Mouse (Mus musculus) kidney, embryonic 16.5 days (tissue): ENCODE results near the gene Cab39. TPM values are rescaled to one million over a fixed set of nuclear protein-coding genes. Genes with fewer than 3 reads are reported as not detected.
A peak's percentile ranks its signal among the peaks of the same experiment; 100 is the strongest.
"Not testable (repeated sequence)": the region's sequence is repeated elsewhere in the genome, so short reads cannot be mapped to it uniquely, and the experiment has no call there.

Experiments used
- ATAC-seq: fragments of 200-750 bp; cut with Nextera tagmentation; 2 replicates; pipeline ENCODE4 v1.8.0; 2017; ENCODE audit warnings: moderate TSS enrichment; ENCODE audit not compliant: low FRiP score, low TSS enrichment
- H3K27ac ChIP-seq: fragments of 300-500 bp; sonication (generic); 2 replicates; pipeline ENCODE4 v1.5.1; 2014; ENCODE audit warnings: low read length
- H3K27me3 ChIP-seq: fragments of 300-500 bp; sonication (generic); 2 replicates; pipeline ENCODE4 v1.6.1; 2014; ENCODE audit warnings: low read length, control low read depth, mixed read lengths; ENCODE audit not compliant: insufficient read depth
- H3K36me3 ChIP-seq: fragments of 300-500 bp; sonication (generic); 2 replicates; pipeline ENCODE4 v1.6.1; 2014; ENCODE audit warnings: low read length, control low read depth, mixed read lengths; ENCODE audit not compliant: insufficient read depth
- H3K4me1 ChIP-seq: fragments of 300-500 bp; sonication (generic); 2 replicates; pipeline ENCODE4 v1.6.1; 2014; ENCODE audit warnings: low read length, control low read depth, mixed read lengths; ENCODE audit not compliant: insufficient read depth
- H3K4me2 ChIP-seq: fragments of 300-500 bp; sonication (generic); replicated peaks from 2 replicates; pipeline ENCODE4 v1.6.1; 2014; ENCODE audit warnings: low read depth, low read length
- H3K4me3 ChIP-seq: fragments of 300-500 bp; sonication (generic); 2 replicates; pipeline ENCODE4 v1.5.1; 2014; ENCODE audit warnings: mild to moderate bottlenecking, low read length
- H3K9ac ChIP-seq: fragments of 300-500 bp; sonication (generic); replicated peaks from 2 replicates; pipeline ENCODE4 v1.6.1; 2014; ENCODE audit warnings: low read length
- H3K9me3 ChIP-seq: fragments of 300-500 bp; sonication (generic); 2 replicates; pipeline ENCODE4 v1.6.1; 2016; ENCODE audit warnings: low read length, control low read depth
- WGBS: fragments of 180-500 bp; shearing (Covaris S2); extraction: QIAGEN DNeasy Blood & Tissue Kit; methylation state at CpG from one replicate; pipeline ENCODE4 v1.1.7; 2014; 5-methylcytosine and 5-hydroxymethylcytosine counted together
- polyA plus RNA-seq: library from polyadenylated mRNA; unstranded; fragments of >200 nt; fragmentation: Nextera tagmentation; extraction: Ambion mirVana; gene quantifications from 2 replicates; pipeline ENCODE4 v1.2.1, GENCODE M21; 2015

Cab39 gene
- polyA plus RNA-seq, 1 experiment from 2014 or later, result 26.9 TPM

DNA sequence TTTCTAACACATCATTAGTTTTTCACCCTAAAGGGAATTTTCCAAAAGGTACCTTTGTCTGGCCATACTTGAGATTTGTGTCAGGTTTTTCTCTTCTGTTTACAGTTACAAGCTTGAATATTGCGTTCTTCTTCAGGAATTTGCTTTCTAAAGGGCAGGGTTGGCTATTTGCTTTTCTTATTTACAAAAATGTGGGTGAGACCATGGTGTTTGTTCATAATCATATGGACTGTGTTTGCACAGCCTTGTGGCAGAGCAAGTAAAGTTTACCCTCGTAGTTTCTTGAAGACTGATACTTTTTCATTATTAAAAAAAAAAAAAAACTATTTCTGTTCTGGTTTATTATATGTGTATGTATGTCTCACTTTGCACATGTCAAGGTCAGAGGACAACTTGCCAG is 17.5 kb downstream of the Cab39 start:
- H3K27me3 ChIP-seq, result no peaks in the 10 kb centered on the region

DNA sequence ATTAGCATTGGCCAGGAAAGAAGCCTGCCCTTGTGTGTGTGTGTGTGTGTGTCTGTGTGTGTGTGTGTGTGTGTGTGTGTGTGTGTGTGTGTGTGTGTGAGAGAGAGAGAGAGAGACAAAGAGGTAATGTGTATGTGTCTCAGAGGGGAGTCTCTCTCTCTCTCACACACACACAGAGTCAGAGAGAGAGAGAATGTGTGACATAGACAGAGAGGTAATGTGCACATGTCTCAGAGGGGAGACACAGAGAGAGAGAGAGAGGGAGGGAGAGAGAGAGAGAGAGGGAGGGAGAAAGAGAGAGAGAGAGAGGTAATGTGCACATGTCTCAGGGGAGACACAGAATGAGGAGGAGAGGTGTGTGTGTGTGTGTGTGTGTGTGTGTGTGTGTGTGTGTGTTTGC is 21.0 kb downstream of the Cab39 start:
- H3K4me3 ChIP-seq, H3K4me2 ChIP-seq, H3K9ac ChIP-seq, H3K27me3 ChIP-seq, H3K9me3 ChIP-seq, H3K27ac ChIP-seq, ATAC-seq, H3K4me1 ChIP-seq: not testable (repeated sequence)
- H3K36me3 ChIP-seq, result peaks cover 12% of the 10 kb centered on the region

More for the DNA sequence above, 17.5 kb downstream of the Cab39 start:
- Histone ChIP-seq H3K4me1 (peaks cover 15% of the 10 kb centered on the region), H3K9me3 (no peaks in the 10 kb centered on the region), H3K4me2 (no peak overlapping the region), H3K36me3 (no peaks in the 10 kb centered on the region), H3K27ac (no peak overlapping the region), H3K9ac (no peak overlapping the region), H3K4me3 (no peak overlapping the region)
- WGBS, result 68% methylated on average over 2 of the region's 2 CpGs
- ATAC-seq, result no peak

DNA sequence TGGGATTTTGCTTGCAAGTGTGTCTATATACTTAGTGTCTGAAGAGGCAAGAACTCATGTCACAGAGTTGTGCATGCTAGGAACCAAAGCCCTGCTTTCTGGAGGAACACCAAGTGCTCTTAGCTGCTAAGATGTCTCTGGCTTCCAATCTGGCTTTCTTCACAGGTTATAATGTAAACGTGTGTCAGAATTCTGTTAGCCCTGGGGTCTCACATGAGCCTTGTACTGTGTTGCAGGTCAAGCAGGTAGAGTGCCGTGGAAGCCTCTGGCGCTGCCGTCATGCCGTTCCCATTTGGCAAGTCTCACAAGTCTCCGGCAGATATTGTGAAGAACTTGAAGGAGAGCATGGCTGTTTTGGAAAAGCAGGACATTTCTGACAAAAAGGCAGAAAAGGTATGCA is 24.9 kb downstream of the Cab39 start:
- ATAC-seq, result no peak
- peaks cover 29% of the 10 kb centered on the region for H3K36me3 ChIP-seq
- H3K27me3 ChIP-seq, result no peaks in the 10 kb centered on the region
- 94% methylated on average over 6 of the region's 6 CpGs for WGBS
- H3K9me3 ChIP-seq, result no peaks in the 10 kb centered on the region
- no peak overlapping the region for H3K27ac ChIP-seq
- H3K9ac ChIP-seq, result no peak overlapping the region
- H3K4me1 ChIP-seq, result no peaks in the 10 kb centered on the region
- no peak overlapping the region for H3K4me2 ChIP-seq
- no peak overlapping the region for H3K4me3 ChIP-seq

DNA sequence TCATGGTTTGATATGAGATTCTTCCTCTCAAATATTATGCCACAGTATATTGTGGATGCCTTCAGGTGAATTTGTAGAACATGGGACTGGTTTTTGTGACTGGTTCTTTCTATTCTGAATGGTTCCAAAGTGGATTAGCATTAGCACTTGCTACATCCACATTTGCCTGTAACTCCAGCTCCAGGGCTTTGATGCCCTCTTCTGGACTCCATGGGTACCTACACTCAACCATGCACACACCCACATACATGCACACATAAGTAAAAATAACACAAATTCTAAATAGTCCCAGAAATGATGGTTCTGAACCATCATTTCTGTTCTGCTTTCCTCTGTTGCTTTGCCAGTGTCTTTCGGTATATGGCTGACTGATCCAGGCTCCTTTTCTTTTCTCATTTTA is 26.5 kb downstream of the Cab39 start:
- H3K27ac ChIP-seq, result no peak overlapping the region
- no peak overlapping the region for H3K4me2 ChIP-seq
- WGBS, result 100% methylated on average over 1 of the region's 1 CpGs
- H3K36me3 ChIP-seq, result peaks cover 32% of the 10 kb centered on the region
- no peaks in the 10 kb centered on the region for H3K27me3 ChIP-seq
- H3K4me3 ChIP-seq, result no peak overlapping the region
- H3K4me1 ChIP-seq, result no peaks in the 10 kb centered on the region
- no peak for ATAC-seq
- no peaks in the 10 kb centered on the region for H3K9me3 ChIP-seq
- no peak overlapping the region for H3K9ac ChIP-seq

DNA sequence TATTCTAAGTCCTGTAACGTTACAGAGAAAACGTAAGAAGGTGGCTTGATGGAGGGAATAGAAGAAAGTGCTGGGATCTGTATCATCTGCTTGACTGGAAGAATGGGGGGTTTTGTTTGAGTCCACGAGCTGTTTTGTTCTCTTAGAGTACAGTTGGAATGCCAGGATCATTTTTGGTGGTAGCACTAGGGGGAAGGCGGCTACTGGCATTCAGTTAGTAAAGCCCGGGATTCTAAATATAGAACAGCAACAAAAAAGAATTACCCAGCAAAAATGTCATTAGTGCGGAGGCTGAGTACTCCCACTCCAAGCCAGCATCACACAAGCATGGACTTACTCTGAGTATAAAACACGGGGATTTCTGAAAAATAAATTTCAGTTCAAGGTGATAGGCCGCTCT is 29.0 kb downstream of the Cab39 start:
- Histone ChIP-seq H3K4me1 (no peaks in the 10 kb centered on the region), H3K27ac (no peak overlapping the region), H3K4me2 (no peak overlapping the region), H3K27me3 (no peaks in the 10 kb centered on the region), H3K36me3 (peaks cover 32% of the 10 kb centered on the region), H3K4me3 (no peak overlapping the region), H3K9me3 (no peaks in the 10 kb centered on the region), H3K9ac (no peak overlapping the region)
- 90% methylated on average over 8 of the region's 8 CpGs for WGBS
- no peak for ATAC-seq

DNA sequence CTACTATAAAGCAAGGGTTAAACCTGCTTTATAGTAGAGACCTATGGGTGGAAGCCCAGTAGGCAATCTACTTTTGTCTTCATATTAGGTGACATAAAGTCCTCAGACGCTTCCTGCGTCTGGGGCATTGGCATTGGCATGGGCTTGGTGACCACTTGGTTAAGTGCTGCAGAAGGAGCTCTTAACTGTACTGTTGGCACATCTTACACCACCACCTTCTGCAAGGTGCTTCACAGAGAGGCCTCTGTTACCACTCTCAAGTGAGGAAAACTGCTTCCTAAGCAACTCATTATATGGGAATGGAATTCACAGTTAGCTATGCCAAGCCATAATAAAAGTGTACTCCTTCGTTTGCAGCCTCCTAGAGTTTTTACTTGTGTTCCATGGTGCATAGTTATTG is 31.7 kb downstream of the Cab39 start:
- WGBS, result 89% methylated on average over 3 of the region's 3 CpGs
- Histone ChIP-seq H3K9me3 (no peaks in the 10 kb centered on the region), H3K4me1 (no peaks in the 10 kb centered on the region), H3K27me3 (no peaks in the 10 kb centered on the region), H3K9ac (no peak overlapping the region), H3K36me3 (peaks cover 17% of the 10 kb centered on the region), H3K27ac (no peak overlapping the region), H3K4me3 (no peak overlapping the region), H3K4me2 (no peak overlapping the region)
- no peak for ATAC-seq

DNA sequence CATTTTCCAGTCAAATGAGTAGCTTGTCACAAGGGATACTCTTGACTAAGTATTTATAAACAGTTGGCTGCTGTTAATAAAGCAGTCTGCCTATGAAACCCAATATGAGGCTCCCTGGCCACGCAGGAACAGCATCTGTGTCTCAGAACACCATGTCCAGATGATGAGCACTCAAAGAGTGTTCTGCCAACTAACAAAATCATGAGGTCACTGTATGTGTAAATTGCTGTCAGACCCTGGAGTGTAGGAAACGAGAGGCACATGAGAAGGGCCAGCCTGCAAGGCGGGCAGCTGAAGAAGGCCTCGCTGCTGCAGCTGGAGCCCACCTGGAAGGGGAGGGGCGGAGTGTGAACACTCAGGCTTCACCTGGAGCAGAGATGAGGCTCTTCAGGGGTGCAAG is 33.9 kb downstream of the Cab39 start:
- Histone ChIP-seq H3K4me3 (no peak overlapping the region), H3K27me3 (no peaks in the 10 kb centered on the region), H3K4me2 (no peak overlapping the region), H3K9me3 (no peaks in the 10 kb centered on the region), H3K4me1 (no peaks in the 10 kb centered on the region), H3K36me3 (peaks cover 10% of the 10 kb centered on the region; the same call in 1 of the 2 replicates), H3K27ac (no peak overlapping the region), H3K9ac (no peak overlapping the region)
- WGBS, result 73% methylated on average over 5 of the region's 5 CpGs
- ATAC-seq, result no peak

DNA sequence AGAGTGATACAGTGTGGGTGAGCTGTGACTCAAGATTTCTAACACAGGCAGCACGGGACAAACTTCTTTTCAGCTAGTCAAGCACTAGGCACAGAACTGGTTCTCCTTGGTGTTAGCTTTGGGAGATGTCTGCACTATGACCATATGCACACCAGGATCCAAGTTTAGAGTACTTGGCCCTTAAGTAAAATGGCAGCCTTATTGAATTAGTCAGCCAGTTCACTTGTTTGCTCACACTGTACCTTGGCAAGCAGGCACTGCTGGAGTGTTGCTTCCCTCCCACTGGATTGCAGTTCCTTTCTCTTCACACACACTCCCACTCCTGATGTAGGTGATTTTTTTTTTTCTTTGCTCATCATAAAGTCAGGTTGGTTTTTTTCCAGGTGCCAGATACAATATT is 35.8 kb downstream of the Cab39 start:
- WGBS, result 85% methylated on average over 1 of the region's 1 CpGs
- Histone ChIP-seq H3K4me1 (no peaks in the 10 kb centered on the region), H3K27me3 (no peaks in the 10 kb centered on the region), H3K27ac (no peak overlapping the region), H3K9me3 (no peaks in the 10 kb centered on the region), H3K4me3 (no peak overlapping the region), H3K9ac (no peak overlapping the region), H3K36me3 (0 out of 2 replicates have a peak, but pooled peaks cover 3% of the 10 kb centered on the region), H3K4me2 (no peak overlapping the region)
- ATAC-seq, result no peak

DNA sequence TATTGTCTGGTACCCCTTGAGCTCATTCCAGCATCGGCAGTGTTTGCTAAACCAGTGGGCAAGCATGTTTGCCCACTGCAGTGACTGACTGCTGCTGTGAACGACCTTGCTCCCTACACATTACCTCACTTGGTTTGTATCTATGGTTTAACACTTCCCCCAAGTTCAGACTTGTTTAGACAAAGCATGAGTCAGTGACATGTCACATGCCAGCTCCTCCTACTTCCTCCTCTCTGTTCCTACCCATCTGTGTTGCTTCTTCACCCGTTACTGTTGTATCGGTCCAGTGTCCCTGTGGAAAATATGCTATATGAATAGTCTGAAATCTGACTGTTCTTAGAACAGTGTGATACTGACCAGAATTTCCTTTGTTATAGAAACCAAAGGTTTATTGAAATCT is 44.8 kb downstream of the Cab39 start:
- H3K27ac ChIP-seq, result no peak overlapping the region
- no peaks in the 10 kb centered on the region for H3K9me3 ChIP-seq

DNA sequence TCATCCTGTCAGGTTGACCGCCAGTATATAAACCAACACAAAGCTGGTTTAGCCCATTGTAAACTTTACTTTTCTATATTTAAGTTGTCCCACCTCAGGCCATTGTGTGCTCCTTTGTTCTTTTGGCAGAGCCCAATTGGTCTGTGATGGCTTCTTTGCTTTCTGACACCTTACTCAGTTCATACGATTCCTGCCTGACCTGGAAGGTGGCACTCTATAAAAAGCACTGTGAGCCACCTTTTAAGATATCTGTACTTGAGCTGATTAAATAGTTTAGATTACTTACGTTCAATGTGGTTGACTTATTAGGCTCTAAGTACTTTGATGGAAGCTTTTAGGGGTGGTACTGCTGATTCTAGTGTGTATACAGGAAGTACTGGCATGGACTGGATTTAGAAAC is 46.1 kb downstream of the Cab39 start:
- H3K4me3 ChIP-seq, result no peak overlapping the region
- H3K4me1 ChIP-seq, result no peaks in the 10 kb centered on the region
- H3K4me2 ChIP-seq, result no peak overlapping the region
- 80% methylated on average over 3 of the region's 3 CpGs for WGBS
- no peaks in the 10 kb centered on the region for H3K27me3 ChIP-seq
- H3K9ac ChIP-seq, result no peak overlapping the region
- no peaks in the 10 kb centered on the region for H3K9me3 ChIP-seq
- no peak overlapping the region for H3K27ac ChIP-seq
- peaks cover 19% of the 10 kb centered on the region for H3K36me3 ChIP-seq
- ATAC-seq, result no peak

More for the DNA sequence above, 44.8 kb downstream of the Cab39 start:
- ATAC-seq, result peak; percentile 31; the same call in 1 of the 2 replicates
- Histone ChIP-seq H3K9ac (no peak overlapping the region), H3K4me1 (no peaks in the 10 kb centered on the region), H3K4me3 (no peak overlapping the region), H3K4me2 (no peak overlapping the region), H3K27me3 (no peaks in the 10 kb centered on the region), H3K36me3 (peaks cover 14% of the 10 kb centered on the region)
- 63% methylated on average over 4 of the region's 4 CpGs for WGBS

DNA sequence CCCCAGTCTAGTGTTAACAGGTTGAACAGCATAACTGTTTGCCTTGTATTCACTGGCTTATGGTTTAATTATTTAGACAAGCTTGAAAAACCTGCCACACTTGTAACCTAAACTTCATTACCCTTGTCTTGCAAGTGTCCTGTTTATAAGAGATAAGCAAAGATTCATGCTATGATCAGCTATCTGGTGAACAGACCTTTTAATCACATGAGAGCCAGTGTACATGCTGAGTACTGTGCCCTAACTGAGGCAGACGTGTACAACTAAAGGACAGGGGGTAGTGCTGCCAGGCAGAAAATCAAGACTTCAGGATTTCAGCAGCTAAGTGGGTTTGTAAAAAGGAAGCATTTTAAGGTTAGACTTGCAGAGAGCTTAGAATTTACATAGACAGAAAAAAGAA is 46.5 kb downstream of the Cab39 start:
- Histone ChIP-seq H3K4me1 (no peaks in the 10 kb centered on the region), H3K4me3 (no peak overlapping the region), H3K36me3 (peaks cover 19% of the 10 kb centered on the region), H3K9ac (no peak overlapping the region), H3K9me3 (no peaks in the 10 kb centered on the region), H3K27ac (no peak overlapping the region), H3K27me3 (no peaks in the 10 kb centered on the region), H3K4me2 (no peak overlapping the region)
- ATAC-seq, result no peak
- WGBS, result 81% methylated on average over 1 of the region's 1 CpGs
